Mouse (Mus musculus) heart, postnatal 14 days (tissue): ENCODE measurements around the gene Egfl6. TPM values are rescaled to one million over a fixed set of nuclear protein-coding genes. Genes with fewer than 3 reads are reported as not detected.

Experiments used
- DNase-seq, 2 experiments: peaks; one replicate each; pipeline ENCODE4 v3.0.0; 2021 to 2022
- intact Hi-C: fragments of 180-260 bp; cut with DNase I; formaldehyde crosslinking; loops from one replicate; pipeline ENCODE4 v1.15.1; 2025
- long read RNA-seq, 2 experiments: library from polyadenylated mRNA; stranded (forward); transcript quantifications; one replicate each; pipeline ENCODE4 v2.0.0; 2021
- total RNA-seq, 2 experiments: library from RNA; stranded (reverse); gene quantifications; 2 replicates each; pipeline ENCODE4 v1.2.3; 2021

Egfl6 gene
- total RNA-seq: under 1 TPM; 0.48 to 0.49 TPM
- long read RNA-seq, experiment 1, partial matches to known transcripts: 0 of 1 reads
- long read RNA-seq, experiment 1, other reads (novel, unspliced or antisense): 0 of 1 reads
- long read RNA-seq, experiment 2, partial matches to known transcripts: 0 of 1 reads
- long read RNA-seq, experiment 2, other reads (novel, unspliced or antisense): 0 of 1 reads

- intact Hi-C loops: no loop called here
Measured at GRCm38 (mm10) chrX:166584947-166585824, at the start of gene Egfl6. Gene Egfl6 (minus strand): TSS chrX:166585720.

GRCm38 (mm10) chrX:166626866-166627570 lies 41.5 kb upstream of the Egfl6 start:
- DNase-seq: peak; percentile 16 to 18
- intact Hi-C loops: no loop called here

More at GRCm38 (mm10) chrX:166584947-166585824, at the start of gene Egfl6:
- peak in 1 of 2 experiments; percentile 1 for DNase-seq

- intact Hi-C loops: no loop called here
- no peak for DNase-seq
Measured at GRCm38 (mm10) chrX:166626174-166626573, 40.7 kb upstream of the Egfl6 start.

GRCm38 (mm10) chrX:166623176-166623575 lies 37.7 kb upstream of the Egfl6 start:
- DNase-seq: no peak
- intact Hi-C loops: no loop called here

- DNase-seq: no peak
- intact Hi-C loops: no loop called here
Measured at GRCm38 (mm10) chrX:166621560-166622301, 36.2 kb upstream of the Egfl6 start.

- intact Hi-C loops: no loop called here
- no peak for DNase-seq
Measured at GRCm38 (mm10) chrX:166620900-166621299, 35.4 kb upstream of the Egfl6 start.

GRCm38 (mm10) chrX:166619084-166619483 lies 33.6 kb upstream of the Egfl6 start:
- intact Hi-C loops: no loop called here

GRCm38 (mm10) chrX:166615191-166615590 lies 29.7 kb upstream of the Egfl6 start:
- intact Hi-C loops: no loop called here
- DNase-seq: no peak

More at GRCm38 (mm10) chrX:166619084-166619483, 33.6 kb upstream of the Egfl6 start:
- DNase-seq: no peak

- no peak for DNase-seq
- intact Hi-C loops: no loop called here
Measured at GRCm38 (mm10) chrX:166576111-166576510, 9.4 kb downstream of the Egfl6 start.

- DNase-seq: no peak
- intact Hi-C loops: no loop called here
Measured at GRCm38 (mm10) chrX:166565983-166566382, 19.5 kb downstream of the Egfl6 start.

- DNase-seq: no peak
- intact Hi-C loops: no loop called here
Measured at GRCm38 (mm10) chrX:166565401-166565800, 20.1 kb downstream of the Egfl6 start.

GRCm38 (mm10) chrX:166564900-166565299 lies 20.6 kb downstream of the Egfl6 start:
- no peak for DNase-seq
- intact Hi-C loops: no loop called here

- intact Hi-C loops: no loop called here
- peak in 1 of 2 experiments; percentile 1 for DNase-seq
Measured at GRCm38 (mm10) chrX:166559333-166559732, 26.2 kb downstream of the Egfl6 start.

GRCm38 (mm10) chrX:166552355-166552754 lies 33.2 kb downstream of the Egfl6 start:
- intact Hi-C loops: no loop called here

GRCm38 (mm10) chrX:166546495-166546894 lies 39.0 kb downstream of the Egfl6 start:
- intact Hi-C loops: no loop called here
- no peak for DNase-seq

More at GRCm38 (mm10) chrX:166552355-166552754, 33.2 kb downstream of the Egfl6 start:
- no peak for DNase-seq

- DNase-seq: no peak
- intact Hi-C loops: no loop called here
Measured at GRCm38 (mm10) chrX:166535138-166535537, 50.4 kb downstream of the Egfl6 start.

GRCm38 (mm10) chrX:166533432-166533831 lies 52.1 kb downstream of the Egfl6 start:
- intact Hi-C loops: no loop called here
- DNase-seq: no peak

- DNase-seq: no peak
- intact Hi-C loops: no loop called here
Measured at GRCm38 (mm10) chrX:166531671-166532070, 53.8 kb downstream of the Egfl6 start.

- intact Hi-C loops: no loop called here
- DNase-seq: no peak
Measured at GRCm38 (mm10) chrX:166528126-166528525, 57.4 kb downstream of the Egfl6 start.

- intact Hi-C loops: no loop called here
- DNase-seq: no peak
Measured at GRCm38 (mm10) chrX:166525637-166526315, 59.7 kb downstream of the Egfl6 start.
